Mouse (Mus musculus) frontal cortex, postnatal 25 days (tissue): ENCODE measurements around the gene Rnf167.

ENCODE experiments used
- DNase-seq, 2 experiments: peaks; one replicate each; pipeline ENCODE4 v3.0.0; 2022; ENCODE audit warnings: low spot score in 2 of 2

The Rnf167 gene

GRCm38 (mm10) chr11:70654923-70655570 lies 8.0 kb downstream of the Rnf167 start:
- DNase-seq: peak; percentile 37 to 60

- no peak for DNase-seq
These were observed 8.8 kb downstream of the Rnf167 start for GRCm38 (mm10) chr11:70655571-70656455.

GRCm38 (mm10) chr11:70656456-70656927 lies 9.5 kb downstream of the Rnf167 start:
- no peak for DNase-seq

GRCm38 (mm10) chr11:70656964-70657363 lies 9.9 kb downstream of the Rnf167 start, which contains the start of gene Eno3:
Gene Eno3, plus strand, starts transcription at chr11:70657202.
- DNase-seq: no peak

GRCm38 (mm10) chr11:70657573-70657972 lies 10.5 kb downstream of the Rnf167 start:
- no peak for DNase-seq

GRCm38 (mm10) chr11:70657991-70658390 lies 11.0 kb downstream of the Rnf167 start:
- DNase-seq: no peak

- no peak for DNase-seq
These were observed 11.5 kb downstream of the Rnf167 start for GRCm38 (mm10) chr11:70658521-70658920.

GRCm38 (mm10) chr11:70658942-70659341 lies 11.9 kb downstream of the Rnf167 start:
- DNase-seq: no peak

- DNase-seq: no peak
These were observed 13.5 kb downstream of the Rnf167 start for GRCm38 (mm10) chr11:70660571-70660970.

GRCm38 (mm10) chr11:70663101-70663500 lies 16.1 kb downstream of the Rnf167 start:
- DNase-seq: no peak

GRCm38 (mm10) chr11:70663957-70664356 lies 16.9 kb downstream of the Rnf167 start:
- DNase-seq: no peak

- no peak for DNase-seq
These were observed 17.7 kb downstream of the Rnf167 start for GRCm38 (mm10) chr11:70664741-70665140.

GRCm38 (mm10) chr11:70666687-70667086 lies 19.7 kb downstream of the Rnf167 start:
- no peak for DNase-seq

GRCm38 (mm10) chr11:70667271-70668150 lies 20.5 kb downstream of the Rnf167 start:
- no peak for DNase-seq

- peak in 1 of 2 experiments; percentile 62 for DNase-seq
These were observed 21.3 kb downstream of the Rnf167 start for GRCm38 (mm10) chr11:70668335-70668770.

GRCm38 (mm10) chr11:70668771-70669505 lies 21.9 kb downstream of the Rnf167 start, which contains the start of gene Spag7:
Gene Spag7, minus strand, starts transcription at chr11:70669416.
- DNase-seq: peak; percentile 97

GRCm38 (mm10) chr11:70669582-70670345 lies 22.7 kb downstream of the Rnf167 start:
- DNase-seq: peak; percentile 53 to 64

- no peak for DNase-seq
These were observed 23.4 kb downstream of the Rnf167 start for GRCm38 (mm10) chr11:70670483-70670882.

- no peak for DNase-seq
These were observed 24.5 kb downstream of the Rnf167 start for GRCm38 (mm10) chr11:70671333-70672047.
